Mouse (Mus musculus) ES-Bruce4 (cell line): Measurements from ENCODE around the gene Scaper.

ENCODE experiments used
- CTCF ChIP-seq: IDR thresholded peaks from one replicate; pipeline ENCODE4 v1.8.1; 2011; ENCODE audit warnings: low read depth, low read length
- POLR2A ChIP-seq: IDR thresholded peaks from one replicate; pipeline ENCODE4 v1.8.1; 2011; ENCODE audit warnings: low read length; ENCODE audit not compliant: insufficient read depth

GRCm38 (mm10) chr9:55509731-55510130 is 428.2 kb downstream of the Scaper start:
- TF ChIP-seq CTCF = no peak
- TF ChIP-seq POLR2A = no peak
